Mouse (Mus musculus) midbrain, postnatal 0 days (tissue): ENCODE results near the gene Bnc2. TPM values are rescaled to one million over a fixed set of nuclear protein-coding genes. Genes with fewer than 3 reads are reported as not detected.

Source experiments
- ATAC-seq: fragments of 200-750 bp; cut with Nextera tagmentation; 2 replicates; pipeline ENCODE4 v1.8.0; 2017; ENCODE audit warnings: moderate number of reproducible peaks, mild to moderate bottlenecking, moderate TSS enrichment, moderate library complexity; ENCODE audit not compliant: low FRiP score
- DNase-seq: peaks from one replicate; pipeline ENCODE4 v3.0.0-alpha.2; 2015; ENCODE audit warnings: low spot score
- H3K27ac ChIP-seq: fragments of 300-500 bp; sonication (generic); 2 replicates; pipeline ENCODE4 v1.5.1; 2014; ENCODE audit warnings: low read depth, mild to moderate bottlenecking, low read length, mixed read lengths
- H3K27me3 ChIP-seq: fragments of 300-500 bp; sonication (generic); 2 replicates; pipeline ENCODE4 v1.6.1; 2014; ENCODE audit warnings: low read length, control low read depth, mixed read lengths; ENCODE audit not compliant: insufficient read depth
- H3K36me3 ChIP-seq: fragments of 300-500 bp; sonication (generic); 2 replicates; pipeline ENCODE4 v1.6.1; 2014; ENCODE audit warnings: low read length, control low read depth, mixed read lengths; ENCODE audit not compliant: insufficient read depth
- H3K4me1 ChIP-seq: fragments of 300-500 bp; sonication (generic); 2 replicates; pipeline ENCODE4 v1.6.1; 2014; ENCODE audit warnings: mild to moderate bottlenecking, control low read depth, antibody characterized with exemption, low read length, mixed read lengths; ENCODE audit not compliant: insufficient read depth
- H3K4me2 ChIP-seq: fragments of 300-500 bp; sonication (generic); 2 replicates; pipeline ENCODE4 v1.6.1; 2014; ENCODE audit warnings: low read depth, mild to moderate bottlenecking, low read length, mixed read lengths; ENCODE audit not compliant: poor library complexity, severe bottlenecking
- H3K4me3 ChIP-seq: fragments of 300-500 bp; sonication (generic); 2 replicates; pipeline ENCODE4 v1.5.1; 2014; ENCODE audit warnings: low read depth, mild to moderate bottlenecking, low read length, moderate library complexity
- H3K9ac ChIP-seq: fragments of 300-500 bp; sonication (generic); replicated peaks from 2 replicates; pipeline ENCODE4 v1.6.1; 2014; ENCODE audit warnings: mild to moderate bottlenecking, low read length, moderate library complexity, mixed read lengths; ENCODE audit not compliant: poor library complexity, severe bottlenecking
- H3K9me3 ChIP-seq: fragments of 300-500 bp; sonication (generic); 2 replicates; pipeline ENCODE4 v1.6.1; 2016; ENCODE audit warnings: low read length, control low read depth
- CTCF ChIP-seq: IDR thresholded peaks from 2 replicates; pipeline ENCODE4 v1.5.1; 2016; ENCODE audit warnings: antibody characterized with exemption, mild to moderate bottlenecking
- WGBS: fragments of 180-500 bp; shearing (Covaris S2); extraction: QIAGEN DNeasy Blood & Tissue Kit; methylation state at CpG from one replicate; pipeline ENCODE4 v1.1.7; 2014; 5-methylcytosine and 5-hydroxymethylcytosine counted together
- polyA plus RNA-seq: library from polyadenylated mRNA; unstranded; fragments of >200 nt; fragmentation: Nextera tagmentation; extraction: Ambion mirVana; gene quantifications from 2 replicates; pipeline ENCODE4 v1.2.1, GENCODE M21; 2015
- total RNA-seq: library from RNA; depleted of rRNA; stranded (reverse); fragments of >200 nt; gene quantifications from 2 replicates; pipeline ENCODE4 v1.2.3, GENCODE M21; 2014

The Bnc2 gene
- total and polyA plus RNA-seq, 2 experiments from 2014 or later, result 14.1 to 27.5 TPM

GRCm38 (mm10) chr4:84639166-84639565, 35.9 kb downstream of the Bnc2 start:
- WGBS, result 79% methylated on average over 6 of the region's 6 CpGs
- Histone ChIP-seq H3K4me2 (no peak overlapping the region), H3K9ac (no peak overlapping the region), H3K27ac (no peak overlapping the region), H3K4me1 (no peaks in the 10 kb centered on the region), H3K27me3 (no peaks in the 10 kb centered on the region), H3K4me3 (no peak overlapping the region), H3K9me3 (no peaks in the 10 kb centered on the region), H3K36me3 (no peaks in the 10 kb centered on the region)
- TF ChIP-seq CTCF, result no peak
- DNase-seq, result no peak
- ATAC-seq, result no peak

DNA sequence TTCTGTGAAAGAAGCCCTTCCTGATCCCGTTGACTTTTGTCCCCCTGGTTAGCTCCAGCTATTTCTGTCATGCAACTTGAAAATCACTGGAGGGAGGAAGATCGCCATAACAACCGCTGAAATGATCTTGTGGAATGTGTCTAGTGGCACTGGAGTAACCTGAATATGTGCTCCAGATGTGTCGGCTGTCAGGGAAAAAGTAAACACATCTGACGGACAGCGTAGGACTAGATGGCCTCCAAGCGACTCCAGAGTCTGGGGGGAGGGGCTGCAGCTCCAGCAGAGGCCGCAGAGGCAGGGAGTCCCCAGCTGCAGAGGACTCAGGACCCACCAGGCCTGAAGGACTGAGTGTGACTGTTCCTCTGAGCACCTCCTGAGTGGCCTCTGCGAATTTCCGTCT, 37.4 kb downstream of the Bnc2 start:
- H3K4me1 ChIP-seq, result no peaks in the 10 kb centered on the region
- H3K4me2 ChIP-seq, result peak overlapping the region; percentile 12
- no peak for TF ChIP-seq CTCF
- DNase-seq (peak; percentile 28), ATAC-seq (no peak)
- H3K36me3 ChIP-seq, result no peaks in the 10 kb centered on the region
- H3K27ac ChIP-seq, result no peak overlapping the region
- H3K9ac ChIP-seq, result no peak overlapping the region
- H3K9me3 ChIP-seq, result no peaks in the 10 kb centered on the region
- H3K27me3 ChIP-seq, result peaks cover 5% of the 10 kb centered on the region; the same call in 1 of the 2 replicates
- H3K4me3 ChIP-seq, result no peak overlapping the region
- WGBS, result 4% methylated on average over 10 of the region's 10 CpGs

DNA sequence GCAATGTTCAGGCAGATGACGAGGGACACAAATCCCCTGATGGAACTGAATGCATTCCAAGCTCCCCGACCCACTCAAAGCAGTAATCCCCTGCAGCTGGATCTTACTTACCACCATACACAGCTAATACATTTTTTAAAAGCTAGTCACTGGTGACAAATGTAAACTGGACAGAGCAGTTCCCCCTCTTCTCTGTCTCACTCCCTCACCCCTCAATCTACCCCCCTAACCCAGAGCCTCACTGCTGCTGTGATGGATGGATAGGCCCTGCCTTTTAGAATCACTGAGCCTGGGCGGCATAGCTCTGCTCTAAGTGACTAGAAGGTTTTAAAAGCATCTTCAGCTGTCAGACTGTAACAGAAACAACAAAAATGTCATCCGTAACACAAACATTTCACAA, 40.3 kb downstream of the Bnc2 start:
- WGBS, result 30% methylated on average over 4 of the region's 4 CpGs
- no peak for TF ChIP-seq CTCF
- Histone ChIP-seq H3K4me1 (no peaks in the 10 kb centered on the region), H3K27me3 (peaks cover 5% of the 10 kb centered on the region; the same call in 1 of the 2 replicates), H3K4me3 (no peak overlapping the region), H3K4me2 (no peak overlapping the region), H3K27ac (no peak overlapping the region), H3K9me3 (no peaks in the 10 kb centered on the region), H3K9ac (no peak overlapping the region), H3K36me3 (no peaks in the 10 kb centered on the region)
- DNase-seq, result no peak
- ATAC-seq, result no peak

GRCm38 (mm10) chr4:84633991-84634390, 41.1 kb downstream of the Bnc2 start:
- peaks cover 5% of the 10 kb centered on the region; the same call in 1 of the 2 replicates for H3K27me3 ChIP-seq
- no peaks in the 10 kb centered on the region for H3K36me3 ChIP-seq
- no peak overlapping the region for H3K9ac ChIP-seq
- ATAC-seq (no peak), DNase-seq (no peak)
- no peaks in the 10 kb centered on the region for H3K4me1 ChIP-seq
- 100% methylated on average over 1 of the region's 1 CpGs for WGBS
- H3K4me3 ChIP-seq, result no peak overlapping the region
- no peak overlapping the region for H3K27ac ChIP-seq
- no peak for TF ChIP-seq CTCF
- H3K9me3 ChIP-seq, result no peaks in the 10 kb centered on the region
- no peak overlapping the region for H3K4me2 ChIP-seq

GRCm38 (mm10) chr4:84632832-84633789, 42.0 kb downstream of the Bnc2 start:
- H3K27me3 ChIP-seq, result peaks cover 5% of the 10 kb centered on the region; the same call in 1 of the 2 replicates

DNA sequence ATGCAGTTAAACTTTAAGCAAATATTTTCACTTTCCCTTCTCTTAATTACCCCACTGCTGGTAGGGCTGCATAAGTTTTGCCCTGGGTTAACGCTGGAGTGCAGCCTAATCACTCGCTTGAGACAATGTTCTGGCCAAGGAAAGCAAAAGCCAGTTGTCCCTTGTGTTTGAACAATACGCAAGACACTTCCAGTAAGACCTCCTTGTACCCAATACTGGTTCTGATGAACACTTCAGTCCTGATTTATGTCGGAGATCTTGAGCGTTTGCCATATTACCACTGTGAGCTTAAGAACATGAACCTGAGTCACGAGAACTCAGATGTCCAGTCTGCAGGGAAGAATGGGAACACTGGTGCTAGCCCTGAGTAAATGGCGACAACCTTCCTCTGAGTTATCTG, 47.5 kb downstream of the Bnc2 start:
- no peak for TF ChIP-seq CTCF
- ATAC-seq, result no peak
- H3K27me3 ChIP-seq, result no peaks in the 10 kb centered on the region
- no peaks in the 10 kb centered on the region for H3K36me3 ChIP-seq
- H3K4me2 ChIP-seq, result no peak overlapping the region
- no peaks in the 10 kb centered on the region for H3K4me1 ChIP-seq
- no peak overlapping the region for H3K4me3 ChIP-seq
- DNase-seq, result no peak
- no peak overlapping the region for H3K27ac ChIP-seq
- WGBS, result 96% methylated on average over 7 of the region's 7 CpGs
- H3K9me3 ChIP-seq, result no peaks in the 10 kb centered on the region
- H3K9ac ChIP-seq, result no peak overlapping the region

More at GRCm38 (mm10) chr4:84632832-84633789, 42.0 kb downstream of the Bnc2 start:
- DNase-seq (no peak), ATAC-seq (no peak)
- Histone ChIP-seq H3K27ac (no peak overlapping the region), H3K9me3 (no peaks in the 10 kb centered on the region), H3K9ac (no peak overlapping the region), H3K4me2 (no peak overlapping the region), H3K4me1 (no peaks in the 10 kb centered on the region), H3K36me3 (no peaks in the 10 kb centered on the region), H3K4me3 (no peak overlapping the region)
- TF ChIP-seq CTCF, result no peak
- WGBS, result 84% methylated on average over 12 of the region's 12 CpGs
